Mouse (Mus musculus) midbrain, embryonic 16.5 days (tissue): ENCODE results near the gene Ptpre. TPM values are rescaled to one million over a fixed set of nuclear protein-coding genes. Genes with fewer than 3 reads are reported as not detected.

Source experiments
- ATAC-seq: fragments of 200-750 bp; cut with Nextera tagmentation; 2 replicates; pipeline ENCODE4 v1.8.0; 2017; ENCODE audit warnings: moderate TSS enrichment
- H3K27ac ChIP-seq: fragments of 300-500 bp; sonication (generic); 2 replicates; pipeline ENCODE4 v1.5.1; 2014; ENCODE audit warnings: mild to moderate bottlenecking, low read length, mixed read lengths
- H3K27me3 ChIP-seq: fragments of 300-500 bp; sonication (generic); 2 replicates; pipeline ENCODE4 v1.6.1; 2014; ENCODE audit warnings: low read depth, low read length, mixed read lengths; ENCODE audit not compliant: control insufficient read depth, insufficient read depth
- H3K36me3 ChIP-seq: fragments of 300-500 bp; sonication (generic); 2 replicates; pipeline ENCODE4 v1.6.1; 2014; ENCODE audit warnings: mild to moderate bottlenecking, low read length, moderate library complexity, mixed read lengths; ENCODE audit not compliant: control insufficient read depth, insufficient read depth
- H3K4me1 ChIP-seq: fragments of 300-500 bp; sonication (generic); 2 replicates; pipeline ENCODE4 v1.6.1; 2014; ENCODE audit warnings: mild to moderate bottlenecking, low read length, mixed read lengths; ENCODE audit not compliant: control insufficient read depth, insufficient read depth
- H3K4me2 ChIP-seq: fragments of 300-500 bp; sonication (generic); 2 replicates; pipeline ENCODE4 v1.6.1; 2014; ENCODE audit warnings: mild to moderate bottlenecking, low read length, mixed read lengths
- H3K4me3 ChIP-seq: fragments of 300-500 bp; sonication (generic); 2 replicates; pipeline ENCODE4 v1.5.1; 2014; ENCODE audit warnings: low read depth, mild to moderate bottlenecking, low read length, moderate library complexity, mixed read lengths
- H3K9ac ChIP-seq: fragments of 300-500 bp; sonication (generic); 2 replicates; pipeline ENCODE4 v1.6.1; 2014; ENCODE audit warnings: low read depth, low read length, mixed read lengths
- H3K9me3 ChIP-seq: fragments of 300-500 bp; sonication (generic); replicated peaks from 2 replicates; pipeline ENCODE4 v1.6.1; 2014; ENCODE audit warnings: mild to moderate bottlenecking, low read length, mixed read lengths; ENCODE audit not compliant: control insufficient read depth, poor library complexity, severe bottlenecking
- WGBS: fragments of 180-500 bp; shearing (Covaris S2); extraction: QIAGEN DNeasy Blood & Tissue Kit; methylation state at CpG from one replicate; pipeline ENCODE4 v1.1.7; 2014; 5-methylcytosine and 5-hydroxymethylcytosine counted together
- polyA plus RNA-seq: library from polyadenylated mRNA; unstranded; fragments of >200 nt; fragmentation: Nextera tagmentation; extraction: Ambion mirVana; gene quantifications from 2 replicates; pipeline ENCODE4 v1.2.1, GENCODE M21; 2015

Gene Ptpre
- polyA plus RNA-seq, 1 experiment from 2014 or later: 7.6 TPM

DNA sequence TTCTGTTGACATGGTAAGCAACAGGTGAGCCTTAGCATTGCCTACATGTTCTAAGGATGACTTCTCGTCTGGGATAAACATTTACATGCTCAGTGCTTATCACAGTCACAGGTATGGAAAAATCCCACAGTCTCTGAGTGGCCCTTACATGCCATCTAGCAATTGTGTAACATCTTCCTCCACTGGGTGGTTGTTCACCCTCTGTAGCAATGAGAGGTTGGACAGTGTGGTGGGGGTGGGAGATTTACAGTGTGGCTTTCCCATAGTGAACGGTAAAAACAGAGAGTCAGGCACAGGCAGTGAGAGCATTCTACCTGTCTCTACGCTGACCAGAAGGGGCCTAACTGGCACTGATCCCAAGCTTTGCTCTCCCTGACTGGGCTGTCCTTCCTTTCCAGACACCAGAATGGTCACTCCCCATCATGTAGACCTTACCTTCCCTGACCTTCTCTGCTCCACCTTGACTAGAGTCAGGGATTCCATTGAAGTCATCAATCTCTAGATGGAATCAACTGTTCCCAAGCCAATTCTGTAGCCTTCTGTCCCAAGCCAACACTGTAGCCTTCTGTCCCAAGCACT lies 10.6 kb upstream of the Ptpre start:
- no peaks in the 10 kb centered on the region for H3K36me3 ChIP-seq
- no peak for ATAC-seq
- 95% methylated on average over 3 of the region's 3 CpGs for WGBS
- H3K27me3 ChIP-seq: no peaks in the 10 kb centered on the region
- H3K27ac ChIP-seq: no peak overlapping the region
- H3K4me2 ChIP-seq: no peak overlapping the region
- H3K9me3 ChIP-seq: no peaks in the 10 kb centered on the region
- H3K4me1 ChIP-seq: no peaks in the 10 kb centered on the region
- H3K9ac ChIP-seq: no peak overlapping the region
- H3K4me3 ChIP-seq: no peak overlapping the region

DNA sequence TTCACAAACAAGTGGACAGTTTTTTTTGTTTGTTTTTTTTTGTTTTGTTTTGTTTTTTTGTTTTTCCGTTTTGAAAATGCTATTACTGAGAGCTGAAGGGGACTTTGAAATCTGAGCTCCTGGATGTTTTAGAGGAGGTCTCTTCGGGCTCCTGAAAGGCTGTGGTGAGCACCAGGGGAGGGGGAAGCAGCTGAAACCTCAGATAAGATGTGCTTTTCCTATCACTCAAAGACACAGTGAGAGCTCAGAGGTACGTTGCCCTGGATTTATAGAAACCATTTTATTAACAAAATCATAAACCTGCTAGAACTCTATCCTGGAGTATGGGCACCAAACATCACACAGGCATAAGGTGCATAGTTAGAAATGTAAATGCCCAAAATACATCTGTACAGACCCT lies 10.1 kb upstream of the Ptpre start:
- Histone ChIP-seq H3K27ac (no peak overlapping the region), H3K36me3 (no peaks in the 10 kb centered on the region), H3K4me3 (no peak overlapping the region), H3K27me3 (no peaks in the 10 kb centered on the region), H3K9ac (no peak overlapping the region), H3K4me2 (no peak overlapping the region), H3K9me3 (no peaks in the 10 kb centered on the region), H3K4me1 (no peaks in the 10 kb centered on the region)
- 69% methylated on average over 3 of the region's 3 CpGs for WGBS
- no peak for ATAC-seq

DNA sequence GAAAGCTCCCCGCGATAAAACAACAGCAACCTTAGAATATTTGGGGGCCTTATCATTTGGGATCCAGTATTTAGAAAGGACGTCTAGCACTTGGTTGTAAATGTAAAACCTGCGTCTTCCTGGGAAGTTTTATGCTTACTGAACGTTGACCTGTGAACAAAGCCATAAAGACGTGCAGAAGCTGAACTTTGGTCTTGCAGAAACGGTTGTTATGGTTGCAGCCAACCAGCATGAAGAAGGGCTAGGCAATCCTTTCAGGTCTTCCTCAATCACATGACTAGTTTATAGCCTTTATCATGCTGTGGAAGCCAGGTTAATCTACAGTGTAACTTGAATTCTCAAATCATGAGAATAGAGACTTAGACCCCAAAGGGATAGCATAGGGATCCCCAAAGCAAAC lies 8.8 kb upstream of the Ptpre start, which contains the start of gene Clrn3:
Gene Clrn3, minus strand, starts transcription at position 140 of the 400 bp plus-strand sequence.
- Histone ChIP-seq H3K4me2 (no peak within 1 kb of the TSS), H3K9me3 (no peaks in the 10 kb centered on the region), H3K27me3 (no peaks in the 10 kb centered on the region), H3K27ac (no peak within 1 kb of the TSS), H3K9ac (no peak within 1 kb of the TSS), H3K4me1 (no peaks in the 10 kb centered on the region), H3K4me3 (no peak within 1 kb of the TSS), H3K36me3 (no peaks in the 10 kb centered on the region)
- no peak for ATAC-seq
- 90% methylated on average over 7 of the region's 7 CpGs for WGBS

DNA sequence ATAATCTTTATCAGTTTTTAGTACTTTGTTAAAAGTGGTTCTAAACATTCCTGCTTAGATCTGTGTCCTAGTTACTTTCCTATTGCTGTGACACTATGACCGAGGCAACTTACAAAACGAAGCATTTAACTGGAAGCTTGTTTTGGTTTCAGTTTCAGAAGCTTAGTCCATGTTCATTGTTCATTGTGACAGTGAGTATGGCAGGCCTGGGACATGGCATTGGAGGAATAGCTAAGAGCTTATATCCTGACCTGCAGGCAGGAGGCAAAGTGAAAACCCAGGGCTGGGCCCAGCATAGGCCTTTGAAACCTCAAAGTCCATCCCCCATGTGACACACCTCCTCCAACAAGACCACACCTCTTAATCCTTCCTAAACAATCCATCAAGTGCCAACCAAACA lies 8.2 kb upstream of the Ptpre start:
- H3K36me3 ChIP-seq: no peaks in the 10 kb centered on the region
- ATAC-seq: no peak
- no peak overlapping the region for H3K4me2 ChIP-seq
- H3K4me1 ChIP-seq: no peaks in the 10 kb centered on the region
- H3K27ac ChIP-seq: no peak overlapping the region
- no peaks in the 10 kb centered on the region for H3K9me3 ChIP-seq
- no peak overlapping the region for H3K4me3 ChIP-seq
- no peak overlapping the region for H3K9ac ChIP-seq
- H3K27me3 ChIP-seq: no peaks in the 10 kb centered on the region
- WGBS: 82% methylated on average over 2 of the region's 2 CpGs

DNA sequence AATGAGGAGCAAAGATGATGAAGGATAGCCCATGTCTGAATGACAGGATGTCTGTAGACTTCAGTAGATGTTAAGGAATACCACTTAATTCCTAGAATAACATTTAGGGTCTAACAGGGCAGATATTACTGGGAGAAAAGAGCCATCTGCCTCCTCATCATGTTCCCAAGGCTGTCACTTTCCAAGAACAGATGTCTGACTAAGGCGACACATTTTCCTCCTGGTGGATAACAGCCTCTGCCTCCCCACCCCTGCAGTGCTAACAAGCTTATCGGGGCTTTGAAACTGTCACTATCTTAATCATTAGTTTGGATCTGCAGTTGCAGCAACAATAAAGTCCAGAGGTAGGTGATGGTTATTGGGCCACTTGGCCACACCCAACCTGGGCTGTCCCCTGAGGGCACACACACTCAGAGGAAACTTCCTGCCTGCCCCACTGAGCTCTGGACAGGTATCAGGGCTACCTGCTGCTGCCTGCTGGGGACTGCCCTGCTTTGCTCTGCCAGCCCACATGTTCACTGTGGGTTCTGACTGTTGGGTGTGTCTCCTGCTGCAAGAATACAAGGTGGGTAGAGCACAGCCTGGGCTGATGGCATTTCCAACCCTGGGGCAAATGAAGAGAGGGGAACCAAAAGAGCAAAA lies 2.6 kb upstream of the Ptpre start:
- no peak overlapping the region for H3K4me3 ChIP-seq
- H3K4me1 ChIP-seq: peaks cover 8% of the 10 kb centered on the region
- no peak overlapping the region for H3K4me2 ChIP-seq
- no peak for ATAC-seq
- WGBS: 57% methylated on average over 2 of the region's 2 CpGs
- no peaks in the 10 kb centered on the region for H3K9me3 ChIP-seq
- no peak overlapping the region for H3K27ac ChIP-seq
- H3K9ac ChIP-seq: no peak overlapping the region
- H3K36me3 ChIP-seq: no peaks in the 10 kb centered on the region
- no peaks in the 10 kb centered on the region for H3K27me3 ChIP-seq

DNA sequence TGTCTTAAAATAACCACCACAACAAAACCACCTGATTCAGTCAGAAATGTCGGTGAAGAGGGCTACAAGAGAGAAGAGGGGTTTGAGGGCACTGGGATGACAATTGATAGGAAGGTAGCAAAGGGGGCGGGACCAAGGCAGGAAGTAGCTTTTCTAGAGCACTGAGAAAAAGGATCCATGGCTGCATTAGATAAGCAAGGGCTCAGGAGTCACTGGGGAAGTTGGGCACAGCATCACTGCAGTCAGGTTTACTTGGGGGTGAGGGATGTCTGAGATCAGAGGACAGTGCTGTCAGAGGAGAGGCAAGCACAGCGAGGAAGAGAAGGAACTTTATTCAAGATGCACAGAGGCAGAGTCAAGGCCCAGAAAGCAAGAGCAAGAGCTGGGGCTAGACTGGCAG lies 1.4 kb upstream of the Ptpre start:
- H3K36me3 ChIP-seq: no peaks in the 10 kb centered on the region
- no peak overlapping the region for H3K9ac ChIP-seq
- no peak for ATAC-seq
- WGBS: 86% methylated on average over 3 of the region's 3 CpGs
- H3K4me1 ChIP-seq: peaks cover 8% of the 10 kb centered on the region
- no peak overlapping the region for H3K27ac ChIP-seq
- no peaks in the 10 kb centered on the region for H3K9me3 ChIP-seq
- H3K27me3 ChIP-seq: no peaks in the 10 kb centered on the region
- H3K4me3 ChIP-seq: no peak overlapping the region
- H3K4me2 ChIP-seq: no peak overlapping the region

DNA sequence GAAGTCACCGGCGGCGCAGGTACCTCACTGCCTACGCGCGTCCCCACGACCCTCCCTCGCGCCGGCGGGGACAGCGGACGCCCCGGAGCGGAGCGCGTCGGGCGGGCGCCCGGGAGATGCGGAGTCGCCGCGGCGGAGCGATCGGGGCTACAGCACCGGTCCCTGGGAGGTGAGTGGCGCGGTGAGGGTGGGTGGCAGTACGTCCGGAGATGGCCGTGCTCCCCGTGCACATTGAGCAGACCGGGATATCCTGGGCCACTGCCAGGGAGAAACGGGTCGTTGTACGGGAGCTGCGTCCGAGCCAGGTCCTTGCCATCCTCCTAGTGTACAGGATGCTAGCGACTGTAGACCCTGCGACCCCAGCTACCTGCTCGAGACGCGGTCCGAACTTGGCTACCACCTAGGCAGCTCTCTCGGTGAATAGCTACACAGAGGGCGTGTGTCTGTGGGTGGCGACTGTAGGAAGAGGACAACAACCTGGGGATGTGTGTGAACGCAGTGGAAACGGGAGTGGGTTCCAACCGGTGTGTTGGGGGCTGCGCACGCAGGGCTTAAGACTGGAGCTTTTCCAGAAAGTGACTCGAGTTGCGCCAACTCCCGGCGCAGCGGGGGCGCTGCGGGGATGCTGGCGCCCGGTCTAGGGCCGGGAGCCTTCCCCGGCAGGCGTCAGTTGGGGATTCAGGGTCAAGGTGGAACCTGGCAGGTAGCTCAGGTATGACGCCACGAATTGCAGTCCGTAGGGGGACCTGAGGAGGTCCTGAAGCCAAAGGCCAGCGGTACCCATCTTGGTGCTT lies 864 bp downstream of the Ptpre start:
- Histone ChIP-seq H3K4me3 (peak overlapping the region; percentile 78), H3K4me1 (peaks cover 13% of the 10 kb centered on the region), H3K9me3 (no peaks in the 10 kb centered on the region), H3K27ac (peak overlapping the region; percentile 86), H3K9ac (peak overlapping the region; percentile 87), H3K4me2 (peak overlapping the region; percentile 83), H3K27me3 (no peaks in the 10 kb centered on the region), H3K36me3 (no peaks in the 10 kb centered on the region)
- WGBS: 2% methylated on average over 71 of the region's 71 CpGs
- ATAC-seq: peak; percentile 76

DNA sequence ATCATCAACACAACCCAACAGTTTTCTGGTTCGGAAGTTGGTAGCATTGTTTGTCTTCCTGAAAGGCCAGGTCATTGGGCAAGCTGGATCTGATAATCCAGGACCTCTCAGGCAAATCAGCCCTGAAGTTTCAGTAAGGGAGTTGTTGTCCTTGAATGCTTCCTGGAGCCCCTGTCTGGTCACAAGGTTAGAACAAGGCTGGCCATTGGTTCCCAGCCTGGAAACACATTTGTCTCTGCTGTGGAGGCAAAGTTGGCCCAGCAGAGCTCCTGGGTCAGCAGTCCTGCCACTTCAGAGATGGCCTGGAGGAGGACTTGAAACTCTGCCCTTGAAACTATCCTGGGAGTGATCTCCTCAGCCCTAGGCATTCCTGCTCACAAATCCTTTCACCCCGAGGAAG lies 2.1 kb downstream of the Ptpre start:
- peak overlapping the region; percentile 83 for H3K4me2 ChIP-seq
- no peak overlapping the region for H3K4me3 ChIP-seq
- no peak overlapping the region for H3K9ac ChIP-seq
- no peaks in the 10 kb centered on the region for H3K9me3 ChIP-seq
- ATAC-seq: no peak
- no peaks in the 10 kb centered on the region for H3K27me3 ChIP-seq
- peaks cover 13% of the 10 kb centered on the region for H3K4me1 ChIP-seq
- H3K36me3 ChIP-seq: no peaks in the 10 kb centered on the region
- 90% methylated on average over 2 of the region's 2 CpGs for WGBS
- no peak overlapping the region for H3K27ac ChIP-seq

DNA sequence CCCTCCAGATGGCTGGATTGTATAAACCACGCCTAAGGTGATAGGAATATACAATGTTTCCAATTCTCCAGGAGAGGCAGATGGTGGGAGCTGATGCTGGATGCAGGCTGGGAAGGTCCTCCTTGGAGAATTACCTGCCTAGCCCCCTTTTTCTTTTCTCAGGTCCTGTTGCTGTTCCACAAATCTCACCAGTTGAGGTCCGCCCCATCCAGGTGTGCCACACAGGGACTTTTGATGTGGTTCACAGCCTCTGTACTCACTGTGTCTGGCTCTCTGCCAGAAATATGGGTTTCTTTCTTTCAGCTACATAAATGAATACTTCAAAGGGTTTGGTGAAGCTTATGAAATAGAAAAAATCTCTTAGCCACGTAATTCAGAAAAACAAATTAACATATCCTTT lies 5.0 kb downstream of the Ptpre start:
- Histone ChIP-seq H3K4me1 (peaks cover 13% of the 10 kb centered on the region), H3K27ac (no peak overlapping the region), H3K4me3 (no peak overlapping the region), H3K27me3 (no peaks in the 10 kb centered on the region), H3K36me3 (no peaks in the 10 kb centered on the region), H3K4me2 (no peak overlapping the region), H3K9ac (no peak overlapping the region), H3K9me3 (no peaks in the 10 kb centered on the region)
- 62% methylated on average over 3 of the region's 3 CpGs for WGBS
- no peak for ATAC-seq
